Mouse (Mus musculus): ENCODE data around the gene 1700019A02Rik. TPM values are rescaled to one million over a fixed set of nuclear protein-coding genes. Genes with fewer than 3 reads are reported as not detected.

1700019A02Rik gene
- total RNA-seq (2022): not detected

GRCm38 (mm10) chr1:53187536-53187935, at the start of gene 1700019A02Rik:
1700019A02Rik (minus strand) TSS chr1:53187636.
- no peak for DNase-seq

- DNase-seq: no peak
Measured at GRCm38 (mm10) chr1:53226063-53226462, 38.6 kb upstream of the 1700019A02Rik start.

GRCm38 (mm10) chr1:53225616-53226015, 38.2 kb upstream of the 1700019A02Rik start:
- DNase-seq: no peak

GRCm38 (mm10) chr1:53224775-53225174, 37.3 kb upstream of the 1700019A02Rik start:
- DNase-seq: no peak

GRCm38 (mm10) chr1:53210136-53210535, 22.7 kb upstream of the 1700019A02Rik start:
- DNase-seq: no peak

GRCm38 (mm10) chr1:53203902-53204301, 16.5 kb upstream of the 1700019A02Rik start:
- no peak for DNase-seq

- no peak for DNase-seq
Measured at GRCm38 (mm10) chr1:53201630-53202199, 14.3 kb upstream of the 1700019A02Rik start.

GRCm38 (mm10) chr1:53194536-53194935, 7.1 kb upstream of the 1700019A02Rik start:
- no peak for DNase-seq

GRCm38 (mm10) chr1:53191234-53191633, 3.8 kb upstream of the 1700019A02Rik start:
- no peak for DNase-seq

GRCm38 (mm10) chr1:53189620-53190019, 2.2 kb upstream of the 1700019A02Rik start:
- no peak for DNase-seq

- DNase-seq: no peak
Measured at GRCm38 (mm10) chr1:53186301-53186700, 1.1 kb downstream of the 1700019A02Rik start.

GRCm38 (mm10) chr1:53157715-53158114, 29.7 kb downstream of the 1700019A02Rik start:
- no peak for DNase-seq

GRCm38 (mm10) chr1:53123066-53123465, 64.4 kb downstream of the 1700019A02Rik start:
- no peak for DNase-seq

- DNase-seq: no peak
Measured at GRCm38 (mm10) chr1:53110561-53110960, 76.9 kb downstream of the 1700019A02Rik start.

Other genes starting within 250 kb of the 1700019A02Rik start
- 1 to 10 TPM in 3 of 4 experiments, under 1 TPM in 1; 0.84 to 2.1 (median 1.2) TPM for gene 1700019D03Rik, start 167.5 kb downstream of the 1700019A02Rik start, total RNA-seq (2022)
- gene Mstn, start 126.0 kb downstream of the 1700019A02Rik start, total RNA-seq (2022): under 1 TPM in 1 of 4 experiments, not detected in 3; 0.11 TPM
- 10 to 100 TPM in 2 of 4 experiments, 1 to 10 TPM in 2; 4.5 to 10.8 (median 8.7) TPM for gene Pms1, start 109.4 kb upstream of the 1700019A02Rik start, total RNA-seq (2022)
- gene Ormdl1, start 109.5 kb upstream of the 1700019A02Rik start, total RNA-seq (2022): 10 to 100 TPM; 21.6 to 27.5 (median 25.1) TPM
- 1 to 10 TPM; 1.4 to 4.2 (median 1.9) TPM for gene Gm28778, start 109.5 kb upstream of the 1700019A02Rik start, total RNA-seq (2022)
- gene Osgepl1, start 126.0 kb upstream of the 1700019A02Rik start, total RNA-seq (2022): 10 to 100 TPM; 23.2 to 26.4 (median 24.1) TPM
- not detected for gene Asdurf, start 165.0 kb upstream of the 1700019A02Rik start, total RNA-seq (2022)
- under 1 TPM in 3 of 4 experiments, not detected in 1; 0.08 to 0.14 (median 0.09) TPM for gene Gm28551, start 165.0 kb upstream of the 1700019A02Rik start, total RNA-seq (2022)
- 10 to 100 TPM; 28.0 to 33.0 (median 29.2) TPM for gene Asnsd1, start 165.1 kb upstream of the 1700019A02Rik start, total RNA-seq (2022)